ENCODE assay signal across 13 mouse cellular contexts in the genomic region with DNA sequence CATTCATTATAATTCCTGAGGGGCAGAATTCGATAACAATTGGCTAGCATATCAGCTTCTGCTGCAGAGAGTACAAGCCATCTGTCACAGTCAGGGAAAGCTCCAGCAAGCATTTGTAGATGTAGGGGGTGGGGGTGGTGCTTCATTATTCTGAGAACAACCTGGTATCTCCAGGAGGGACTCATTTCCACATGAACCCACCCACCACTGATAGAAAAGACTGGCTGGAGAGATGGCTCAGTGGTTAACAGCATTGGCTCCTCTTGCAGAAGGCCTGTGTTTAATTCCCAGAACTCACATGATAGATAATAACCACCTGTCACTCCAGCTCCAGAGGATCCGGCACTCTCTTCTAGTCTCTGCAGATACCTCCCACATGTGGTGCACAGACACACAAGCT. TPM values are rescaled to one million over a fixed set of nuclear protein-coding genes. Genes with fewer than 3 reads are reported as not detected.
DNase-seq lines count a peak whose midpoint lies in the region; ATAC-seq and TF ChIP-seq lines count a peak whose summit lies in the region.
"Had no signal": no experiment of that assay in that cellular context is flagged by ENCODE, and none has a peak within 500 bp of the region (broad histone marks: within the 10 kb centered on the region; RNA-seq: fewer than 3 reads in every experiment).

No protein-coding gene starts in this region.

- H3K36me3 ChIP-seq in embryonic facial prominence, embryonic 14.5 days (ENCODE audit: control insufficient read depth, insufficient read depth, low read length): no peaks in the 10 kb centered on the region
- H3K36me3 ChIP-seq in embryonic facial prominence, embryonic 10.5 days (replicated peaks): no peaks in the 10 kb centered on the region
- H3K36me3 ChIP-seq in midbrain, embryonic 14.5 days (ENCODE audit: control insufficient read depth, insufficient read depth, low read length): no peaks in the 10 kb centered on the region
- H3K36me3 ChIP-seq in midbrain, embryonic 16.5 days (ENCODE audit: control insufficient read depth, insufficient read depth, low read length): no peaks in the 10 kb centered on the region
- no peaks in the 10 kb centered on the region for H3K36me3 ChIP-seq in midbrain, postnatal 0 days (ENCODE audit: insufficient read depth, low read length)
- H3K36me3 ChIP-seq in intestine, postnatal 0 days (ENCODE audit: control insufficient read depth, insufficient read depth): no peaks in the 10 kb centered on the region
- H3K36me3 ChIP-seq: intestine, embryonic 15.5 days had no signal

- H3K9ac ChIP-seq in embryonic facial prominence, embryonic 14.5 days (ENCODE audit: low read depth, low read length): no peak overlapping the region
- H3K9ac ChIP-seq in midbrain, embryonic 14.5 days (replicated peaks; ENCODE audit: low read length): no peak overlapping the region
- no peak overlapping the region for H3K9ac ChIP-seq in midbrain, embryonic 16.5 days (ENCODE audit: low read depth, low read length)
- no peak overlapping the region for H3K9ac ChIP-seq in midbrain, postnatal 0 days (replicated peaks; ENCODE audit: low read length, poor library complexity, severe bottlenecking)
- no peak overlapping the region for H3K9ac ChIP-seq in intestine, postnatal 0 days (ENCODE audit: low read depth, low read length)
- H3K9ac ChIP-seq: intestine, embryonic 15.5 days had no signal

- ATAC-seq in embryonic facial prominence, embryonic 14.5 days (ENCODE audit: low read depth): no peak
- ATAC-seq in midbrain, embryonic 14.5 days (ENCODE audit: low FRiP score, low TSS enrichment): no peak
- ATAC-seq in midbrain, embryonic 16.5 days: no peak
- ATAC-seq in midbrain, postnatal 0 days (ENCODE audit: low FRiP score): no peak
- no peak for ATAC-seq in intestine, postnatal 0 days
- ATAC-seq: intestine, embryonic 15.5 days; lung, postnatal 0 days had no signal

- H3K4me1 ChIP-seq in embryonic facial prominence, embryonic 14.5 days (ENCODE audit: control insufficient read depth, insufficient read depth, low read length): no peaks in the 10 kb centered on the region
- no peaks in the 10 kb centered on the region for H3K4me1 ChIP-seq in embryonic facial prominence, embryonic 10.5 days
- H3K4me1 ChIP-seq in midbrain, embryonic 14.5 days (ENCODE audit: control insufficient read depth, insufficient read depth, low read length): no peaks in the 10 kb centered on the region
- no peaks in the 10 kb centered on the region for H3K4me1 ChIP-seq in midbrain, embryonic 16.5 days (ENCODE audit: control insufficient read depth, insufficient read depth, low read length)
- H3K4me1 ChIP-seq in midbrain, postnatal 0 days (ENCODE audit: insufficient read depth, low read length): no peaks in the 10 kb centered on the region
- H3K4me1 ChIP-seq in intestine, postnatal 0 days (replicated peaks; ENCODE audit: control insufficient read depth, insufficient read depth, low read length): no peaks in the 10 kb centered on the region
- H3K4me1 ChIP-seq: intestine, embryonic 15.5 days had no signal

- no peak overlapping the region for H3K4me3 ChIP-seq in embryonic facial prominence, embryonic 14.5 days (ENCODE audit: low read depth, low read length)
- no peak overlapping the region for H3K4me3 ChIP-seq in embryonic facial prominence, embryonic 10.5 days
- H3K4me3 ChIP-seq in midbrain, embryonic 14.5 days (replicated peaks; ENCODE audit: low read depth, low read length): no peak overlapping the region
- H3K4me3 ChIP-seq in midbrain, embryonic 16.5 days (ENCODE audit: low read depth, low read length): no peak overlapping the region
- H3K4me3 ChIP-seq in midbrain, postnatal 0 days (ENCODE audit: low read depth, low read length): no peak overlapping the region
- no peak overlapping the region for H3K4me3 ChIP-seq in intestine, postnatal 0 days (ENCODE audit: low read depth, low read length)
- H3K4me3 ChIP-seq: intestine, embryonic 15.5 days had no signal

- H3K27me3 ChIP-seq in embryonic facial prominence, embryonic 14.5 days (replicated peaks; ENCODE audit: control insufficient read depth, insufficient read depth, low read length): no peaks in the 10 kb centered on the region
- no peaks in the 10 kb centered on the region for H3K27me3 ChIP-seq in embryonic facial prominence, embryonic 10.5 days (replicated peaks; ENCODE audit: low read depth, poor library complexity, severe bottlenecking)
- H3K27me3 ChIP-seq in midbrain, embryonic 14.5 days (ENCODE audit: control insufficient read depth, insufficient read depth, low read length): no peaks in the 10 kb centered on the region
- H3K27me3 ChIP-seq in midbrain, embryonic 16.5 days (ENCODE audit: control insufficient read depth, insufficient read depth, low read depth, low read length): no peaks in the 10 kb centered on the region
- no peaks in the 10 kb centered on the region for H3K27me3 ChIP-seq in midbrain, postnatal 0 days (ENCODE audit: insufficient read depth, low read length)
- no peaks in the 10 kb centered on the region for H3K27me3 ChIP-seq in intestine, postnatal 0 days (replicated peaks; ENCODE audit: control insufficient read depth, insufficient read depth, low read length)
- H3K27me3 ChIP-seq: intestine, embryonic 15.5 days had no signal

- no peak overlapping the region for H3K4me2 ChIP-seq in embryonic facial prominence, embryonic 14.5 days (ENCODE audit: low read depth, low read length)
- no peak overlapping the region for H3K4me2 ChIP-seq in midbrain, embryonic 14.5 days (ENCODE audit: low read length)
- H3K4me2 ChIP-seq in midbrain, embryonic 16.5 days (ENCODE audit: low read length): no peak overlapping the region
- H3K4me2 ChIP-seq in midbrain, postnatal 0 days (ENCODE audit: low read depth, low read length, poor library complexity, severe bottlenecking): no peak overlapping the region
- no peak overlapping the region for H3K4me2 ChIP-seq in intestine, postnatal 0 days (replicated peaks; ENCODE audit: low read depth)
- H3K4me2 ChIP-seq: intestine, embryonic 15.5 days; liver, embryonic 11.5 days had no signal

- H3K9me3 ChIP-seq in embryonic facial prominence, embryonic 14.5 days (ENCODE audit: control insufficient read depth, low read length): no peaks in the 10 kb centered on the region
- H3K9me3 ChIP-seq in embryonic facial prominence, embryonic 10.5 days: no peaks in the 10 kb centered on the region
- H3K9me3 ChIP-seq in midbrain, embryonic 14.5 days (ENCODE audit: control insufficient read depth, low read length): no peaks in the 10 kb centered on the region
- H3K9me3 ChIP-seq in midbrain, embryonic 16.5 days (replicated peaks; ENCODE audit: control insufficient read depth, low read length, poor library complexity, severe bottlenecking): no peaks in the 10 kb centered on the region
- H3K9me3 ChIP-seq in midbrain, postnatal 0 days (ENCODE audit: low read length): no peaks in the 10 kb centered on the region
- H3K9me3 ChIP-seq in intestine, postnatal 0 days (ENCODE audit: control insufficient read depth): no peaks in the 10 kb centered on the region
- H3K9me3 ChIP-seq: intestine, embryonic 15.5 days had no signal

- 36% methylated on average over 2 of the region's 2 CpGs for WGBS in embryonic facial prominence, embryonic 14.5 days
- whole genome bisulfite sequencing in embryonic facial prominence, embryonic 10.5 days: 71% methylated on average over 2 of the region's 2 CpGs
- WGBS in midbrain, embryonic 14.5 days: 54% methylated on average over 2 of the region's 2 CpGs
- WGBS in midbrain, embryonic 16.5 days: 41% methylated on average over 2 of the region's 2 CpGs
- WGBS in midbrain, postnatal 0 days: 51% methylated on average over 2 of the region's 2 CpGs
- WGBS in intestine, postnatal 0 days: 58% methylated on average over 2 of the region's 2 CpGs

- no peak for TF ChIP-seq CTCF in midbrain, postnatal 0 days (IDR thresholded peaks at IDR 0.05)
- no peak for TF ChIP-seq CTCF in intestine, postnatal 0 days (IDR thresholded peaks at IDR 0.05; ENCODE audit: low read depth)

- no peak overlapping the region for H3K27ac ChIP-seq in embryonic facial prominence, embryonic 14.5 days (replicated peaks; ENCODE audit: low read depth, low read length)
- no peak overlapping the region for H3K27ac ChIP-seq in embryonic facial prominence, embryonic 10.5 days (replicated peaks)
- no peak overlapping the region for H3K27ac ChIP-seq in midbrain, embryonic 14.5 days (replicated peaks; ENCODE audit: low read depth, low read length)
- H3K27ac ChIP-seq in midbrain, embryonic 16.5 days (ENCODE audit: low read length): no peak overlapping the region
- no peak overlapping the region for H3K27ac ChIP-seq in midbrain, postnatal 0 days (ENCODE audit: low read depth, low read length)
- no peak overlapping the region for H3K27ac ChIP-seq in intestine, postnatal 0 days (ENCODE audit: low read depth, low read length)
- H3K27ac ChIP-seq: intestine, embryonic 15.5 days had no signal

- DNase-seq in embryonic facial prominence, embryonic 14.5 days (ENCODE audit: low spot score): peak; percentile 24
- no peak for DNase-seq in embryonic facial prominence, embryonic 10.5 days (ENCODE audit: low spot score)
- DNase-seq in midbrain, embryonic 14.5 days: peak; percentile 18
- DNase-seq in layer of hippocampus, adult 18-20 months (ENCODE audit: low spot score in 2 of 2): peak; percentile 76 to 87
- peak; percentile 63 for DNase-seq in midbrain, postnatal 0 days (ENCODE audit: low spot score)
- DNase-seq in adrenal gland, adult (ENCODE audit: inconsistent age in 2 of 2, low spot score in 1 of 2): no peak
- DNase-seq: cerebellum, postnatal 36 days; gastrocnemius, postnatal 25 days had no signal

RNA-seq across cellular contexts. Expression of a gene that starts 27.8 kb away (rescaled TPM):
- 37.6 and 43.0 TPM in 2 replicates for polyA plus RNA-seq in embryonic facial prominence, embryonic 14.5 days (2014; fragmentation: Nextera tagmentation; extraction: Ambion mirVana)
- polyA plus RNA-seq in embryonic facial prominence, embryonic 10.5 days (2016; fragmentation: Nextera tagmentation; extraction: Ambion mirVana): 31.3 and 33.1 TPM in 2 replicates
- polyA plus RNA-seq in midbrain, embryonic 14.5 days (2014; fragmentation: Nextera tagmentation; extraction: Ambion mirVana): 45.4 and 59.8 TPM in 2 replicates
- polyA plus RNA-seq in midbrain, embryonic 16.5 days (2015; fragmentation: Nextera tagmentation; extraction: Ambion mirVana): 42.2 and 42.3 TPM in 2 replicates
- 10 to 100 TPM; 52.4 to 58.8 TPM for total RNA-seq in layer of hippocampus, adult 18-20 months (2021)
- 44.8 and 65.9 TPM in 2 replicates for total RNA-seq in midbrain, postnatal 0 days (2014; rRNA removed)
- 42.6 and 48.2 TPM in 2 replicates for polyA plus RNA-seq in midbrain, postnatal 0 days (2015; fragmentation: Nextera tagmentation; extraction: Ambion mirVana)
- polyA plus RNA-seq in intestine, postnatal 0 days (2015; fragmentation: Nextera tagmentation; extraction: Ambion mirVana): 28.8 and 30.8 TPM in 2 replicates

Comparison
In these comparisons a context has a peak if more than half of its experiments do, and no peak if none do; other contexts are left out.
1. DNase-seq: peak in embryonic facial prominence, embryonic 14.5 days (single experiment), midbrain, embryonic 14.5 days (single experiment), layer of hippocampus, adult 18-20 months (2 of 2) and midbrain, postnatal 0 days (single experiment); none in embryonic facial prominence, embryonic 10.5 days (single experiment) and adrenal gland, adult (0 of 2).